Mouse (Mus musculus) spleen, postnatal 14 days (tissue): Measurements from ENCODE around the gene Sema3e.

Source experiments
- DNase-seq, 2 experiments: peaks; one replicate each; pipeline ENCODE4 v3.0.0; 2021 to 2022; ENCODE audit warnings: low spot score in 2 of 2

The Sema3e gene

DNA sequence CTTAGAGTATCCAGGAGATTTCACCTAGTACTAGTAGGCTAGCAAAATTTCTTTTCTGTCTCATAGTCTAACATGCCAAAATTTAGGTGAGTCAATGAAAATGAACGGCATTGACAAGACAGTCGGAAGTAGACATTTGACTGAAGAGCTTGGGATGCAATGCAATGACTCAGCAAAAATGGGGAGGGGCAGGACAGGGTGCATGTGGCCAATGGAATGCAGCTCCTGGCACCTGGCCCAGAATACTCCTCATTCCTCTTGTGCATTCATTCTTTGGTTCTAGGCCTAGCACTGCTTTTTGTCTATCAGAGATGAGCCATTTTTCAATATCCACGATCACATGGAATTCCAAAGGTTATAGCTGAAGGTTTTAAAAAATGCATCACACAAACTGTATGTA is 48.1 kb downstream of the Sema3e start:
- DNase-seq: no peak

DNA sequence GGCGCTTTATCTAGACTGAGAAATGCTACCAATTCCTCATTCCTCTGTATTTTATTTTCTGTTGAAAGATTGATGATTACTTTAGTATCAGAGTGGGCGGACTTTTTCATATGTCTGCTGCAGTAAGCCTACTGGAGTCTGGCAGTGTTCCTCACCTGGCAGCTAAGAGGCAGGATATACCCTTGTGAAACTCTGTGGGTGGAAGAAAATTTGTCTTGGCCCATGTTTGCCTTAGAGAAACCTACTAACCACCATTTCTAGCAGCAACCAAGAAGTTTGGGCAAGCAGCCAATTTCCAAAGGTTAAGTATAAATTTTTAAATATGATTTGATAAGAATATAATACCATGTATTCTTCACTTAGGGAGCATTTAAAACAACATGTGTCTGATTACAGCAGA is 63.0 kb downstream of the Sema3e start:
- no peak for DNase-seq

DNA sequence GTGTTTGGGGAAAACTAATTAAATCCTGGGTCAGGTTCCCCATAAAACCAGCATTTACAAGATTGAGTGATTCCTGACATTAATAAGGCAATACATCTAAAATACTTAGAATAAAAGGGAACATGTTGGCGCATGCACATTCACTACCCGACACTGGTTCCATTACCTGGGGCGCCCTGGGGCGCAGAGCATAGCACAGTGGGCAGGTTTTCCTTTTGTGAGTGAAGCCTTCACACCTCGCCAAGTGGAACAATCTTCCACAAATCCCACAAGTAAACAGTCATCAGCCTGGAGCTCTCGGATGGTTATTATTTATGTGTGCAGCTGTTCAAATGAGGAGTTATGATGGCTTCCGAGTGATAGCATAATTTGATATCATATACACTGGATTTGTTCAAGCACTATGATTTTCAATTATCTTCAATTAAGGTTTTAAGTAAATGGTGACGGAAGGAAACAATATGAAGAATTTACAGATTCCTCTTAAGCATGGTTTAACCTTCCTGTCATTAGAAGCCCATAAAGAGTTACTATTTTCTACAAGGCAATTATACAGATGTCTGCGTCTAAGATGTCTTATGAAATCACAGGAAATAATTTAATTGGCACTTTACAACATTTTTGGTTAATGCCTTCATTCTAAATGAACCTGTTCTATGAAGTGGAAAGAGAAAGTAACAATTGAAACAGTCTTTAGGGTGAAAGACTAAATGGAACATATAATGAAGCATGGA is 65.0 kb downstream of the Sema3e start:
- DNase-seq: no peak

DNA sequence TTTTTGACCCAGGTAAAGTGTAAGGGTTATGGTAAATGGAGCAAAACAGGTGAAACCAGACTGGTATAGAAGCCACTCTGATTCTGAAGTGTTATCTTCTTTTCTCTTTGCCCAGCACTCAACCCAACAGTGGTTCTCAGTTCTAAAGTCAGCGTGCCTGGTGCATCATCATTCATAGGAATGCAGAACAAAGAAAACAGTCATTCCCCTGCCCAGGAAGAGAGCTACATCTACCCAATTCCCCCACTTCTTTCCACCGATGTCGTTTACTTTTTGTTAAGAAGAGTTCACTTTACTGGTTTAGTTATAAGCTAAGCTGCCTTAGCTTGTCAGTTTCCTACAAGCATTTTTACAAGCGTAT is 65.5 kb downstream of the Sema3e start:
- DNase-seq: no peak

DNA sequence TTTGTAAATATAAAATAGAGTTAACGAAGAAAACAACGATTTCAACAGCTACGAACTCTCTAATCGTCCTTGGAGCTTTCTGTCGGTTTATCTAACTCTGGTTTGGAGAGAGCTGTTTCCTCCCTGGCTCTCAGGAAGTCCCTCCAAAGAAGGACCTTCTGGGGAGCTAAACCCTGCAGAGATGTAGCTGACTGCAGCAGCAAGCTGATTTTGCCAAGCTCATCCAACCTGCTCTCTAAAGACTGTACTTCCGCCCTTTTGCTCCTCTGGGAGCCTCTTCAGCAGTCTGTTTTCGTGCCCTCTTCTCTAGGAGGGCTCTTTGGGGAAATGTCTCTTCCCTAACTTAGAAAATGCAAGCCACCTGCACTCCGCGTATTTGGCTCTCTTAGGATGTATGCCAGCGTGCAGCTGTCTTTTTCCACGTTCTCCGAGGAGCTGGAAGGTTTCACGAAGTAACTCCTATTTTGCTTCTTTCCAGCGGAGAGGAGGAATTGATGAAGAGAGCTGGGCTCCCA is 67.2 kb downstream of the Sema3e start:
- DNase-seq: no peak

DNA sequence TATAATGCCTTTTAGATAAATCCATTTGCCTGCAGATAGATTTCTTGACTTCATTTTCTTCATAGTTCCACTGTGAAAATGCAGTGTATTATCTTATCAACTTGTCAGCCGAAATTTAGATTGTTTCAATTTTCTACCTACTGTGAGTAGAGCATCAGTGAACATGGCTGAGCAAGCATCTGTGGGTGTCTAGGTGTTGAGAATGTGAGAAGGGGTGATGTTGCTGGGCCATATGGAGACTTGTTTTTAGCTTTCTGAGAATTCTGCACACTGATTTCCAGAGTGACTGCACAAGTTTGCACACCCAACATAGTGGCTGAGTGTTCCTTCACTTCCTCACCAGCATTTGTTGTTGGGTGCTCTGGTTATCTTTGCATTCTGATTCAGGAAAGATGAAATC is 71.1 kb downstream of the Sema3e start:
- DNase-seq: no peak

DNA sequence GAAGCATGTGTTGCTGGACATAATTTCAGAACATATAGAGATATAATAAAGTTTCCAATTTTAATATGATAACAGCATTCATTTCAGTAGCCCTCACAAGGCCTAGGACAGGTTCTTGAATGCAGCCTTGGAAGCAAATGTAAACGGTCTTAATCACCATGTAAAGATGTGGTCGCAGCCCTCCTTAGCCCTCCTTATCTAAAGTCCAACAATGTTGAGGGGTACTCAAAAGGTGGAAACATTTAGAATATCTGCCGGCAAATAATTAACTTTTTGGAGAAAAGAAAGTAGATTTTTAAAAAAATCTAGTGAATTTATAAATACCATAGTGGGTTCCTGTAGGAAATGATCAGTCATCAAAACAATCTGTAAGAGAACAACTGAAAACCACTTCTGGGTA is 73.6 kb downstream of the Sema3e start:
- no peak for DNase-seq

DNA sequence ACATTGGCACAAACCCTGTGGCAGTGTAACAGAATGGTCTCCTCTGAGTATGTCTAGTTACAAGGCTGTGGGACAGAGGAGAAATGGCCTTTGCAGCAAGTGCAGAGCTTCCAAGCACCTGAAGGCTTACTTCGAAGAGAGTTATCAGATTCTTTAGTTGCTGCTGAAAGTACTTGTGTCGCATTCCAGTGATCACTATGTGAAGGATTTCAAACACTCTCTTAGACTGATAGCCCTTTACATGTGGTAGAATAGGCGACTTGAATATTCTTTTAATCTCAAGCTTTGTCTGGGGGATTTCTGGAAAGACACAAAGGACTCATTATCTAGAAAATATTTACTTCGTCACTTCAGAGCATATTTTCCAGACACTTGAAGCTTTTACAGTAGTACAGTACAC is 82.3 kb downstream of the Sema3e start:
- no peak for DNase-seq

DNA sequence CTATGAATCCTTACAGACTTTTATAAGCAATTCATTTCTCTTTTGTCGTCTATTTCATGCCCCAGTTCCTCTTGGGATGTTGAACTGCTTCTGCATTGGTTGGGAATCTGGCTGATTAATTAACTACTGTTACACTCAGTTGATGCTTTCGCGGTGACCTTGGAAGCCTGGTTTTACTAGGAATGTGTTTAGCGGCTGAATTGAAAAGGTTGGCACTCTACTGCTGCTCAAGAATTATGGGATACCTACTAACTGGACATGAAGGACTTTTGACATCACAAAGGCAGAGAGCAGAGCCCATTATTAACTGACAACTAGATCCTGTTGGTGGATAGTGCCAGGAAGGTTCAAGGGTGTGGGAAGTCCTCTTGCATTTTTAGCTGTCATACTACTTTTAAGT is 83.9 kb downstream of the Sema3e start:
- no peak for DNase-seq

DNA sequence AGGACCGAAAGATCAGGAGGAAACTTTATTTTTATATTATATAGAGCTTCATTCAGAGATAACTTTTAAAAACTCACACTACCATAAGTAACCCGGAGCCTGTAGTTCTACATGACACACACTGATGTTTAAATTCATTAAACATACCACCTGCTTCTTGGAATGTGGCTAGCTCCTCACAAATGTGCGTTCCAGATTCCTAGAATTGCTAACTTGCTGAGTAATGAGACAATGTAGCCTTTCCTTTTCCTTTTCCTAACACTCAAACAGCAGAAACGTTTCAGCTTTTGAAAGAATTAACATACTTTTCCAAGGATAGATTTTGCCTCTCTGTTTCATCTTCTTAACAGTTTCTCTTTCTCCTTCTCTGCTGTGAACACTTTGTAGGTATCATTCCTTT is 86.3 kb downstream of the Sema3e start:
- DNase-seq: no peak

DNA sequence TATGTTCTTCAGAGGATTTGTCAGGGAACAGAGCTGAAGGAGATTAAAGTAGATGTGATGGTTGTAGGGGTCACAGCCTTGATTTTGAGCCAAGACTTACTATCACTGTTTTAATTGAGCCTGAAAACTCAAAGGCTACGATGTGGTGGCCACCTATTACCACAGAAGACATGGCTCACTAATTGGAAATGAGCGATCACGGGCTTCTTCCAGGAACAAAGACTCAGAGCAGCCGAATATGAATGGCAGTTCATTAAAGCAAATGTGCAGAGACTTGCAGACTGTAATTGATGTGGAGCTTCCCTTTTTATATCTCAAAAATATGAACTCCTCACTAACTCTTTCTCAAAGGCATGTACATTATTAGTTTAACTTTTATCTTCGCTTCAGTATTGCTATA is 96.8 kb downstream of the Sema3e start:
- no peak for DNase-seq

DNA sequence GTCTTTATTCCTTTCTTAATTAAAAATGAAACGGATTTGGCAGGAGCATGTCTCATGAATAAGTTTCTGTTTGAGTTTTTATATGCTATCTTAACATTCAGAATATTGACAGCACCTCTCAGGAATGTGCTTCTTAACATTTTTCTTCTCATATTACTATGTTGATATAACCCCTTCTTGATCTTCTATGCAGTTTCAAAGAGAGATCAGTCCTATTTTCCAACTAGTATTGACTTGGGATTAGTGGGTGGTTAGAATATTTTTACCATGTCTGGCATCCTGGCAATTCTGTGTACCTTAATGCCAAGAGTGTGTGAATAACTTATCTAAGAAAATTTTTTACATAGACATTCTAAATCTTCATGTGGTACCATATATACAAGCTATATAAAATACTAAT is 101.5 kb downstream of the Sema3e start:
- DNase-seq: no peak

DNA sequence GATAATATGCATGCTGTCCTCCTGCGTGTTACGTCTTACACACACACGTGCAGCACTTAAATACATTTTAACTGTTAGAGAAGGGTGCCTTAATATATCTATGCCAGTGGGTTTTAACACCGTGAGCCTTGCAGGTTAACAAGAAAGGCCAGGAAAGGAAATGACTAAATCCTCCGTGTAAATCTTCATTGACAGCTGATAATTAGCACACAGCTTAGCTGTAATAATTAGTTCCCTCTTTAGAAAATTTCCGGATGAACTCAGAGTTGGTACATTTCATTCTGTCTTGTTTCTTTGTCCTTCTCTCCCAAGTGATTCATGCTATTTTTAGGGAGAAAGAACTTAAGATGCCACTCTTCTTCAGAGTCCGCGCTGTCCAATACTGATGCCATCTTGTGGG is 110.9 kb downstream of the Sema3e start:
- DNase-seq: no peak

DNA sequence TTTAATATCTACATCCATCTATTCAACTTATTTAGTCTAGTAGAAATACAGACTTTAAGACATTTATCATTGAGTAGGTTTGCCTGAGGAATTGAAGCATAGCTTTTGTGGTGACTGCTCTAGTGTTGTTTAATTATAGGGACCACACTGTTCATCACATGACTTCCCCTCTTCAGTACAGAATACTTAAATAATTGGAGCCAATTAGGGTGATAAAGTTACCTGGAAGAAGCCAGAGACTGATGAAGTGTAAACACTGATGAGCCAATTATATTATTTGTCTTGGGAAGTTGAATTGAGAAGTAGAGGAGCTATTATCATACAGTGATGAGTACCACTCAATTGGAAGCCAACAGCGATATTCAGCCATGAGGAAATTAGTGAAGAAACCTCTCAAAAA is 113.6 kb downstream of the Sema3e start:
- no peak for DNase-seq

DNA sequence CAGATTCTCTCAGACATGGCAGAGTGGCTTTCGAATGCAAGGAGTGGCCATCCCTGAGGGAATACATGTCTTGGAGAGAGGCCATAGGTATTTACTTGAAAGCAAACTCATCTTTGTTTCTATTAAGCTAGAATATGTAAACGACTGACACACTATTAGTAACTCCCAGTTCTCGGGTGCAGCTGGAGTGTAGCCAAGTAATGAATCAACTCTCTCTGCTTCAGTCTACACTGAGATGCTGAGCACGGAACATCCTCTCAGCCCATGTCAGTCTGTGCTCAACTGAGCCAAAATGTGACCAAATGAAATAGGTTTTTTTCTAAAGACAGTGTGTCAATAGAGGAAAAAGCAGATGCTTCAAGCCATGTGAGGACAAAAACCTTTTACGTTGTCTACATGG is 137.5 kb downstream of the Sema3e start:
- DNase-seq: no peak

DNA sequence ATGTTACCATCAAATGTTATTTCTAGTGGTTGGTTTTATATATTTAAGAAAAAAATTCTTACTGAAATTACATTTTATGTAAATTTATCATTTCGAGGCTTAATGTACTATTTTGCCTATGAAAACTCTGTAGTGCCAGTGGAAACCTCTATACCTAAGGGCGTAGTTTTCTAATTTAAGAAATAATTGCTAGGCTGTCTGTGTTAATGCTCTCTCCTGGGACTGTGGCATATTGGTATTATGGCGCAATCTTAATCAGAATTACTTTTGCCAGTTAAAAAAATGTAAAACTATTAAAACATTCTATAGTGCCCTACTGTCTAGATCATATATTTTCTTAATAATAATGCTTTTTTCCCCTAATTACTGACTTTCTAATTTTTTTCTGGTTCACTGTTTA is 138.2 kb downstream of the Sema3e start:
- DNase-seq: no peak

DNA sequence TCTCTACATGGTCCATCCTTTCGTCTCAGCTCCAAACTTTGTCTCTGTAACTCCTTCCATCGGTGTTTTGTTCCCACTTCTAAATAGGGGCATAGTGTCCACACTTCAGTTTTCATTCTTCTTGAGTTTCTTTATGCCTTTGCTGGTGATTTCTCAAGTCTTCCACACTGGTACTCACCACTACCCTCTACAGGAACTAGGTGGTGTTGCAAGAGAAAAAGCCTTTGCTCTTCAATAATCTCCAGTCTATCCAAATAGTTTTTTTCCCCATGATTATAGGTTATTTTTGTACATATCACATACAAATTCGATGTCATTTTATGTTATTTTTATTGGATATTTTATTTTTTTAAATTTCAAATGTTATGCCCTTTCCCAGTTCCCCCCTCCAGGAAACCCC is 142.7 kb downstream of the Sema3e start:
- no peak for DNase-seq

DNA sequence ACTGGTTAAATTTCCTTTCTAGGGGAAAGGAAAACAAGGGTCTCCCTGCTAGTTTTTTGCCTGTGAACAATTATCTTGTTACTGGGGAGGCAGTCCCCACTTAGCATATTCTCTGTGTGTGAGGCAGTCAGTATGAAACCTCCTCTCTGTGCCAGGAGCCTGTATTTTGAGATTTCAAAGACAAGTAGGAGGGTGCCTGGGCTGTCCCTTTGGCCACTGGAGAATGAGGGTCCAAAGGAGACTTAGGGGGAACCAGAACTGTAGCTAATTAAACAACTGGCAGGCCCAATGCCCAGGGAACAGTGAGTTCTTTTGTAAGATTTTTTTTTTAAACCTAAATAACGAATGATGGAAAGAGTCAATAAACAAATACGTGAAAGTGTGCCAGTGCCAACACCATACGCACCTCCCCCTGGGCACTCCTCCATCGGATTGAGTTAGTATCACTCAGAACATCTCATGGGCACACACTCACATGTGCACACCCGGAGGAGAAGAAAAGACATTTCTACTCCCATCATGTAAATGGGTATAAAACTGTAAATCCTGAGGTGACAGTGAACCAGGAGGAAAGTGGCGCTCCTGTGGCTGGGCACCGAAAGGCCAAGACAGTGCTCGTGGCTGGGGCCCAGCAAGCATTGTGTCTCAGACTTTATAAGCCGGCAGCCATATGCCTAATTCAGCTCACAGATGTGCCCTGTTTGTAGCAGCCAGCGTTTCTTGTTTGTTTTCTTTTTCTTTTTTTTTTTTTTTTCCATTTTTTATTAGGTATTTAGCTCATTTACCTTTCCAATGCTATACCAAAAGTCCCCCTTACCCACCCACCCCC is 148.5 kb downstream of the Sema3e start:
- DNase-seq: no peak

DNA sequence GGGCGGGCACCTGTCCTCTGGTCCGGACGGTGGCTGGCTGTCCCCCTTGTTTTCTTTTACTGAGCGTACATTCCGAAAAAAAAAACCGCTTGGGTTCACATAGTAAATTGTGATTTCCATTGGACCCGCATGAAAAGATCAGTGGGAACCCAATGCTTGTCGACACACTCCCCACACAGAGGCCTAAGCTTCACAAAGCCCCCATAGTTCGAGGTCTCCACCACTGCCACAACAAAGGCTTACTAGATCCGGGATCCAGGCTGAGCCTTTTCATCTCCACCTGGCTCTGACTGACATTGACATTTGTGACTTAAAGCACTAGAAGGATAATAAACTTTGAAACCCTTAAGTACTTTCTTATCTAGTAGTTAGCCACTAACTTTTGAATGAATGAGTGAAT is 155.5 kb downstream of the Sema3e start:
- DNase-seq: no peak

DNA sequence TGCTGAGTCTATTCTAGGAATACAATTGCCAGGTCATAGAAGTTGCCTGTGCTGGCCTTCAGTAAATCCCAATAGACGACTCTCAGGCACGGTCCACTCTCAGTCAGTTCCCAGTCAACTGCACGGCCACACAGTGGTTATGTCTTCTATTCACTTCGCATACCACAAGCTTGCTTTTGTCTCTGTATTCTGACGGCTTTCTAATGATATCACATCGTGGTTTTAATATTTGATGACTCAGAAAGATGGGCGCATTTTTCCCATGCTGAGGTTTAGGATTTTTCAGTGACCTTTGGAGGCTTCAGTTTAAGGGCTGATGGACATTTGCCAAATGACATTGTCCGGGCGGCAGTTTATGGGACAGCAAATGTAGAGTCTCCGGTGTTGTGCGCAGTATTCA is 157.1 kb downstream of the Sema3e start:
- DNase-seq: no peak

DNA sequence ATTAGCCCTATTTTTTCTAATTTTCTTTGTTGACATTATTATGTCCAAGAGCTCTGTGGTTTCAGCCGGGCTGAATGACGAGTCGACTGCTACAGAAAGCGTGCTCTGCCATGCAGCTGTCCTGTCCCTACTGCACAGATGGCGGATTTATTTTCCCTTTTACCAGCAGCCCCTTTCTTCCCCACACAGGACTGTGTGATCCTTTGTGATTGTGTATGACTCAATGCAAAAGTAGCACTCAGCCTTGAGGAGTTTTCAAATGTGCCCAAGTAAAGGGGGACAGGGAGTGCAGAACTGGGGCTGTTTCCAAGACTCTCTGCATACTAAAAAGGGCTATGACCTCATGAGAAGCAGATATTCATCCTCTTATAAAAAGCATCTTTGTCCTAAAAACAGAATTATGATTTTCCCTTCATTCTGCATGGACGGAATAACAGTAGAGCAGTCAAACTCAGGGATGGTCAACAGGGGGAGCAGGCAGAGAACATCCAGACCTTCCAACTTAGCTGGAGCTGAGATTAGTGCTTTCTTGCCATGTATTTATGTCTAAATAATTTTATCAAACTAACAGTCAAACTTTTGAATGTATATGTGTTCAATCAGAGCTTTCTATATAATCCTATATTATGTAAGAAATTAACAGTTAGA is 170.2 kb downstream of the Sema3e start:
- no peak for DNase-seq

DNA sequence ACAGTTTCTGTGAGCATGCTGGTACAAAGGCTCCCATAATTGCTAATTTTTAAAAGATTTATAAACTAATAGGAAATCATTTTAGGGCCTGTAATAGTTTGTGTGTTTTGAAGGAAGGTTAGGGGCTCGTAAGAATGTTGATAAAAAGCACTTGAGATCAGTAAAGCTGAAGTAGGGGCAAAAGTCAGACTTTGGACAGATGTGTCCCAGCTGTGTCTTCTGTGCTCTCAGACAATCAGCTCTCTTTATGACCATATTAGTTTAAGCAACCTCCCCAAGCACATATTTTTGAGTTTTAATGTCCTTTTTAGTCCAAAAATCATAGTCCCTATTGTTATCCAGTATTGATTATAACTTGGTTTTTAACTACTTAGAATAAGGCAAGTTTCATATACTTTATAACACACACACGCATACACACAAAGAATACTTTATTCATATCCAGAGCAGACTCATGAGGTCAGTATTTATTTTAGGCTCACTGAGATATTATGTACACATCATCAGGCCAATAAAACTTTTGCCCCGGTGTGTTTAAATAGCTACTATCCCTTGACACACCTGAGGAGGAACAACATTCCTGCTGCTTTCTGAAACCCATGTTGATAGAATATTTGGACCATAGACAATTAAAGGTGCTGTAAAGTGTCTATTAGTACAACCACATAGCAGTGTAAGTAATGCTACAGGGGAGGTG is 173.4 kb downstream of the Sema3e start:
- DNase-seq: no peak
